Mouse (Mus musculus) kidney, adult 8-10 months (tissue): ENCODE results near the gene Sox5.

ENCODE experiments used
- DNase-seq, 2 experiments: peaks; one replicate each; pipeline ENCODE4 v3.0.0; 2022

The Sox5 gene

DNA sequence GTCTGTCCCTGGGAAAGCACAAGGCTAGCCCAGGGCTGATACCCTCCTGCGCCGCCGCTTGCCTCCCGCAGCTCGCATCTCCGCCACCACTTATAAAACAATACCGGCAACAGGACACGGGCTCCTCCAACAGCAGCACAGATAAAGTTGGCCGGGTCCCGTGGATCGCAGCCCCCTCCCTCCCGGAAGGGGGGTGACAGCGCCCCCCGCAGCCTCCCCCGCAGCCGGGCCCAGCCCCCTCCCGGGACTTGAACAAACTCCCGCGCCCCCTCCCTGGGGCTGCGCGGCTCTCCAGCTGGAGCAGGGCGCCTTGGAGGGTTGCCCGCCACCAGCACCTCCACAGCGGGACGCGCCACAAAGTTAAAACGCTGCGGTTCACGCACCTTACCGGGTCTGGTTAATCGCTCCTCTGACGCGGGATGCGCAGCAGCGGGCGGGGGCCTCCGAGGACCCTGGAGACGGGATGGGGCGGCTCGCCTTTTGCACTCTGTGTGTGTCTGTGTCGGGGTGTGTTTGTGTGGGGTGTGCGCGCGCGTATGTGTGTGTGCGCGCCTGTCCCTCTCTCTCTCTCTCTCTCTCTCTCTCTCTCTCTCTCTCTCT, at the start of gene Sox5:
Sox5 (minus strand) TSS at position 547 of the 600 bp plus-strand sequence.
- DNase-seq, result peak; percentile 19 to 31

DNA sequence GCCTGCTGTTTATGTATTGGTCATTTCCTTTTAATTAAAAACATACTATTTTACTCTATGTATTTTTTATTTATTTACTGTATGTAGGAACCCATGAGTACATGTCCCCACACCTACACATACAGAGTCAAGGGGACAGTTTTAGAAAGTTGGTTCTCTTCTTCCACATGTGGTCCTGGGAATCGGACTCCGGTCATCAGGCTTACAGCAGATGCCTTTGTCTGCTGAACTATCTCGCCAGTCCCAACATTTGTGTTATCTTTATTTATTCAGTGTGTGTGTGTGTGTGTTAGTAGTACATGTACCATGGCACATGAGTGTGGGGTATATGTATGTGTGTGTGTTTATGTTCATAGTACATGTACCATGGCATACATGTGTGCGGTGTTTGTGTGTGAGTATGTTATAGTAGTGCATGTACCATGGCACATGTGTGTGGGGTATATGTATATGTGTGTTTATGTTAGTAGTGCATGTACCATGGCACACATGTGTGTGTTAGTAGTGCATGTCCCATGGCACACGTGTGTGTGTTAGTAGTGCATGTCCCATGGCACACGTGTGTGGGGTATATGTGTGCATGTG, 43.3 kb upstream of the Sox5 start:
- DNase-seq, result no peak

DNA sequence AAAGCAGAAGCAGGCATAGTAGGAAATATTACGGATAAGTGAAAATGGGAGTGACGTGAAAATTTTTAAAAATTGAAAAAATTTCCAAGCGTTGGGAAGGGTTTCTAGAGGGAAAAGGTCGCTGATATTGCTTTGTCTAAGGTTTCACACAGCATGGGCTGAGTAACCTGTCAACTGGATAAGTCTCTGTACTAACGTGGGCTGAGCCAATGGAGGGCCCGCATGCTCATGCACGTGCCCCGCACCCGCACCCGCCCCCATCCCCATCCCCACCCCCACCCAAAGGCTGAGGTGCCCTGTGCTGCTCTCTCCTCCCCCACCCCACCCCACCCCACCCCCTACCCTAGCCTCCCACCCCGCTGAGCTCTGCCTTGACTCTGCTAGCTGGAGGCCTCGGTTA, 42.4 kb upstream of the Sox5 start:
- DNase-seq, result no peak

DNA sequence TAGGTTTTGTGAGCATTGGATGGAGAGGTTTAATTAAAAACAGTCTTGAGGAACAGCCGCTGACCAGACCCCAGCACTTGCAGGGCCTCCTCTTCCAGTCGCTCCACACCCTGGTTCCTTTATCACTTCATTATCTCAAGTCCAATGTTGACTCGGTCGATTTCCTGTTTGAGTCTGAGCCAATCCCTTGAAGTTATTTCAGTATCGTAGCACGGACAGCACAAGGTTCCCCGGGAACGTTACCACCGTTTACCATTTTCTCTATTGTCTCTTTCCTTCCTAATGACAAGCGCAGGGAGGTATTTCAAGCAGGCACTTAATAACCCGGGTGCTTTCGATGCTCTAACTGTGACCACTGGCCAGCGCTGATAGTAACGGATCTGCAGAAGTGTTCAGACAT, 40.8 kb upstream of the Sox5 start:
- DNase-seq, result no peak

DNA sequence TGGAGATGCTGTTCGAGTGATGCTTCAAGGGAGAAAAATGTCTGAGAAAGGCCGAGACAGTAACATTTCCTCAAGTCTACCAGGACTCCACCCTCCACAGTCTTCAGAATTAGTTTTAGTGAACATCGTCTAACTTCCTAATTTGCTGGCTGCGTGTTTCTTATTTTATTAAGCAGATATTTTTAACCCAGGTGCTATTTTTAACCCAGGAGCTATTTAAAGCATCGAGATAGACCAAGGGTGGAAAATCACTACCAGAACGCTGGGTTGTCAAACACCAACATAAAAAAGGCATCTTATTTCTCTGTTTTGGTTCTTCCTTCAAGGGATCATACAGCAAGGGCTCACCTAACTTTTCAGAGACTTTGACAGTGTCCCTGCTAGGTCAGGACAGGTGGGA, 39.2 kb upstream of the Sox5 start:
- DNase-seq, result no peak

DNA sequence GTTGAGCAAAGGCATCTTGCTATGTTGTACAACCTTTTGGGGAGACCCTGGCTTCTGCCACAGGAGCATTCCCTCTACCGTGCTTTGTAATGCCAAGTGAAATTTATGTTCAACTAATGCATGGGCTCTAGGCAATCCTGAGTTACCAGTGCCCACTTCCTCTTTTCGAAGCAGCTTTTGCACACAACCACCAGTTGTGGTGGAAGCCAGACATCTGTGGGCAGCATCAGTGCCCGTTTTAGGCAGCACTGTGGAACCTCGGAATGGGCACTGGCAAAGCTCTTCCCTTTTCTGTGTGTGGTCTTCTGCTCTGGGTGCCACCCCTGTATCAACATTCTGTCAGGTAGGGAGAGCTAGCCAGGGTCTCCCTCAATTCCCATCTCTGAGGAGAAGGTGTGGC, 36.2 kb upstream of the Sox5 start:
- DNase-seq, result no peak

DNA sequence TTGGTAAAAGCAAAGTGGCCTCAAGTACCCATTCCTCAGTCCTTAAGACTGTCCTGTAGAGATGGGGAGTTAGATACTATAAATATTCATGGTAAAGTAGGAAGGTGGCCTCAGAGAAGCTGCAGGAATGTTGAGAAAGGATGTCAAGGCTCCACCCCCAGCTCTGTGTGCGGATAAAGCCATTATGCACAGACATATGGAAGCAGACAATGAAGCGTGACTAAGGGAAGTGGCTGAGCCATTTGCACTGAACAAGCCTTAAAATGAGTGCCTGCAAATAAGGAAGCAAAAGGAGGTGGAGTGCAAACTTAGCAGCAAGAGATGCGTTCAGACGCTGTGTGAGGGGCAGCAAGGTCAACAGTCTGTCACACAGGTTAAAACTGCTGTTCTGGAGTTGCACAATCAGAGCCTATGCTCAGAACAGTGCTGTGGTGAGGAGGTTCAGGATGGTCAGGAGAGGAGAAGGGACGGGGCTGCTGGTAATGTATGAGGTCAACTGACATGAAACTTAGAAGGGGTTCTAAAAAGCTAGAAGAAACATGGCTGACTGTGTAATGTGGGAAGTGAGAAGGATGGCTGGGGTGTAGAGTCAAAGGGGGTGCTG, 35.7 kb upstream of the Sox5 start:
- DNase-seq, result no peak

DNA sequence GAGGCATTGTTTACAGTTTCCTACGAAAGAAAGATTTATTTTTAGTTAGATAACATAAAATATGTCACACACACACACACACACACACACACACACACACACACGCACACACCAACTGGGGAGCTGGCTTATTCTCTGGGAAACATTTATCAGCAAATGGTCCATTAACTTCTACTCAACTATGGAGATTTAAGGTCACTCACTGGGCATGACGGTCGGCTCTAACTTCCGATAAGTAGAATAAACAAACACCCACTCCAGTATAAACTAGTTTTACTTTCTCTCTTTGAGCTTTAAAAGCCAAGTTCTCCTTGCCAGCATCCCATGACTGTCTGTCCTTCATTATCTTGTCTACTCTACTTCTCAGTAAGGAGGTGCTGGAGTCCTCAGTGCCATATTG, 33.8 kb upstream of the Sox5 start:
- DNase-seq, result no peak

DNA sequence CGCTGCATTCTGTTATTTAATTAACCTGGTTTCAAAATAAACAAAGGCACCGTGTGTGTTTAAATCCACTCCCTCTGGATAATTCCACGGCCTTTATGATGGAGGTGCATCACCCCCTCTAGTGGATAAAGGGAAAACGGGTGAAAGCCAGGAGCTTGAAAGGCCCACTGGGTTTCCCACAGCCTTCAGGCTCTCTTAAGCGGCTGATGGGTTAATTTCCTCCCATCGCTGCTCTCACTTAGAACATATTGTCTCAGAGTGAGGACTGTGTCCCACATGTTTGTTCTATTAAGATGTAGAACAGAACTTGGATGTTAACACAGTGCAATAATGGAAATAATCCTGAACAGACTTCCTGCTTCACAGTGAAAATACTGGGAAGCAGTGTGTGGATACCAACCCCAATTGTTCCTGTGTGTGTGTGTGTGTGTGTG, 33.2 kb upstream of the Sox5 start:
- peak; percentile 18 to 26 for DNase-seq

DNA sequence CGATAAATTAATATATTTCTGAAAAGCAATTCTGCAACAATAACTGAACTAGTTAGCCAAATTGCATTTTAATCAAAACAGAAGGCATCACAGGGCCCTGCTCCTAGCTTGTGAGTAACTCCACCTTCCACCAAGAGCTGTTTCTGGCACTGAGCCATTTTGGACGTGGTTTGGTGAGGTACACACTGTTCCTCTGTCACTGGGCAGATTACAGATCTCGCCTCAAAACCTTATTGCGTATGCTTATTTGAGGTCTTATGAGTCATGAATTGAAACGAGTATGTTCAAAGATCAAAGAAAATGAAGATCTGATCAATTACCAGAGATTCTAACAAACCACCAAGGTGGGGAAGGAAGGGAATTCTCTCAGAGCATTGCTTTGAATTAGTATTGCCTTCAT, 22.5 kb upstream of the Sox5 start:
- no peak for DNase-seq

DNA sequence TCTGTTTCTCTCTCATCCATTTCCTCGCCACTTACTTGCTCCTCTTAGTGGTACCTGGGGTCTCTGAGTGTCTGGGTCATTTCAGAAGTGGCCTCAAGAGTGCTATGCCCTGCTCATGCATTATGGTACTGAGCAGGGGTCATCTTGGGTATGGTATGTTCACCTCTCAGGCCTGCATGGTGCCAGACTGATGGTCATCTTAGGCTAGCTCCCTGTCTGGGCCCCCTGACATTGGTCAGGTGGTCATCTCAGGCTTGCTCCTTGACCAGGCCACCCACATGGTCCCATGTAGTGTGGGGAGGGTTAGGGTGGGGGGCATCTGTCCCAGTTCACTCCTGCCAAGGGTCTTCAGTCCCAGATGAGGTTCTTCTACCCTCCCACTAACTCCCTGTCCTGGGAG, 21.3 kb upstream of the Sox5 start:
- DNase-seq, result no peak

DNA sequence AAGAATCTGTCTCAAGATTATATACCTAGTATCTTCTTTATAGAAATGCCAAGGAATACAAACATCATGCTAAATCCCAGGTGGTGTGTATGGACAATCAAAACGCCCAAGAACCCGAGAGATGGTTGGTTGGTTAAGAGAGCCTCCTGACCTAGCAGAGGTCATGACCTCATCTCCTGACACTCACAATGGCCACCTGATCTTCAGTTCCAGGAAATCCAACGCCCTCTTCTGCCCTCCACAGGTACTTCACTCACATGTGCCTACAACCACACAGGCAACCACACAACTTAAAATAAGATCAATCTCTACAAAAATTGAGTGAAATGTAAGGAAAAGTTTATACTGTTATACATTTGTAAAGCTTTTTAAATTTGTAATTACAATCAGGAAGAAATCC, 12.6 kb upstream of the Sox5 start:
- no peak for DNase-seq

DNA sequence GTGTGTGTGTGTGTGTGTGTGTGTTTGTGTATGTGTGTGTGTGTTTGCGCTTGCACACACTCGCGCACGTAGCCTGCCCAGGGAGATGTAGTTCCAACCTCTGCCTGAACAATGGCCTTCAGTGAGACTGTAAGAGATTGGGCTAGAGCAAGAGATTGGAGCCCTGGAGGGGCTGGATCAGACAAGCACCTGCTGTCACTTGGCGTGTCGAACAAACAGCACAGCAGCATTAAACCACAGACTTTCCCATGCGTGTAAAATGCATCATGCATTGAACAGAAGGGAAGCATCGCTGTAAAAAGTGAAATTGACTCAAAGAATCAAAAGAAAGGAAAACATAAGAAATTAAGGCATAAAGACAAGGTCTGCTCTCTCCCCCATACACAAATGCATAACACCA, 11.1 kb upstream of the Sox5 start:
- DNase-seq, result no peak

DNA sequence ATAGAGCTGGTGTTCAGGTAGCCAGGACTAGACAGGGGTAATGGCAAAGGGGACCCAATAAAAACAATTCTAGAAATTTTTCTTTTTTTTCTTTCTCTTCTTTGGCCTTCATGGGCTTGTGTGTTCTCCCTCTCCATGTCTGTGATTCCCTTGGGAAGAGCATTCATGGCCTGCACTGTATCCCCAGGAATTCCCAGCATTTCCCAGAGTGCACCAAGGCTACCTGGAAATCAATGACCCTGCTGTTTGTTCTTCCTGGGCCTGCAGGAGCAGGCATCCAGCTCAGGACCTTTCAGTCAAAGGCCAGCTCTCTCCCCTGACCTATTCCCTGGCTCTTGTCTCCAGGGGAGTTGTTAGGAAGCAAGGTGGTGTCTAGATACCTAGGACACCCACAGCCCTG, 1.5 kb upstream of the Sox5 start:
- DNase-seq, result no peak

DNA sequence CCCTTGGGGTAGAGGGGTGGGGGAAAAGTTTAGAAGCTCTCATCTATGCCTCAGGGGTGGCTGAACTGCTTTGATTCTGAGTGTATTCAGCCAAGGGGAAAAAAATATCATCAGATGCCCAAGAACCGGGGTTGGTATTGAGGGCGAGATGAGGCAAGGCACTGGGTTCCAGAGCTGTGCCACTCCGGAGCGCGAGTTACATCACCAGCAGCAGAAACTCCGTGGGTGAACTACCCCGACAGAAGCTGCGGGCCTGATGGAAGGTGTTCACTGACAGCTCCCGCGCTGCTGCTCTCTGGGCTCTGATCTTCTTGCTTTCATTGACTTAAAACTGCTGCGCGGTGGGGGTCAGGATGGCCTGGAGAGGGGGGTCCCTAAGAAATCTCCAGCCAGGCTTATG, 1.1 kb upstream of the Sox5 start:
- DNase-seq, result no peak

DNA sequence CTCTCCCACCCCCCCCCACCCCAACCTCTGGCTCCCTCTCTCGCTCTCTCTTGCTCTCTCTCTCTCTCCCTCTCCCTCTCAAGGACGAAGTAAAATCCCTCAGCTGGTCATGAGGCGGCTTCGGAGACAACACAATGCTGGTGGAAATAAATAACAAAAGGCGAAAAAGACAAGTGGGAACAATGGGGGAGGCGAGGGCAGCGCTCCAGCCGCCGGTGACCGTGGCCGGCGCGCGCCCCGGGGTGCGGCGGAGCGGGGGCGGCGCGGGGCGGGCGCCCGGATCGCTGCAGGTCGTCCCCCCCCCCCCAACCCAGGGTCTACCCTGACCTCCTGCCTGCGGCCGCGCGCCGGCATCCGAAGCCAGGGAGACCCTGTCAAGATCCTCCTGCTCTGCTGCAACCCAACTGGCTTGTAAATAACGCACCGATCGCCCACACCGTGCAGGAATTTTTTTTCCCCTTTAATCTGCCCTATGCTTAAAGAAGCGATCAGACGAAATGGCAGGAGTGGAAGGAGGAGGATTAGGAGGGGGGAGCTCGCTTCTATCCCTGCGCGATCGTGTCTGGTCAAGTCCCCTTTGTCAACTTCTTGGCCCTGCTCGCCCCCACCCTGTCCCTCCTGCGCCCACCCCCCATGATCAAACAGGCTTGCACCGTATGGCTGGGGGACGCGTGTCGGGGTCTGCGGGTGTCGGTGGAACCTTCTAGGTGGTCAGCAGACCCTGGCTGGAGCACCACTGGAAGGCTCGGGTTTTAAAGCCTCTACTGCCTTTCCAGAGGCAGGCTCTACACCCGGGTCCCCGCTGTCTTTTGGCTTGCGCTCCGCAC, 467 bp upstream of the Sox5 start:
- DNase-seq, result no peak

DNA sequence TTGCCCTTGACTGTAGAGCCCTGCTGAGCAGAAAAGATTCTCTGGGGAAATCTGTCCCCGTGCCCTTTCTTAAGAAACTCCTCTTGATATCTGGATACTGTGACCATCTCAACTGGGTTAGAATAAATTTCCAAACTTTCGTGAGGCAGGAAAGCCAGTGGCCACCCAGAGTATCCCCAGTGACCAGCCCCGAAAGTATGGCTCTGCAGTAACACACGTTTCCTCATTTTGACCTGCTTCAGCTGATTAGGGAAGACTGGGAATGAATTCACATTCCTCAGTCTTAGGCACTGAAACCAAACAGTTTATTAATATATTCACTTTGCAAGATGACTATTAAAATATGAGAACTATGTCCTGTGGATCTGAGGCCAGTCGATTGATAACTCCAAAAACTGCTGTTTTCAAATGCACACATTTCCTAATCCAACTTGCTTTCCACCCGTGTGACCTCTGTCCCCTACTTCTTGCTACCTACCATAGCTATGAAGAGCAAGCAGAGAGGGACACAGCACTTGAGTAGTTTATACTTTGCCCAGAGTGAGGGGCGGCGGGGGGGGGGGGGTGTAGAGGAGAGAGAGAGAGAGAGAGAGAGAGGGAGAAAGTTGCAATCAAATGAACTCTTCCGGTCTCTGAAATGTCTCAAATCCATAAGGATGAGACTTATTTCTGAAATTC, 1.0 kb downstream of the Sox5 start:
- DNase-seq, result no peak

DNA sequence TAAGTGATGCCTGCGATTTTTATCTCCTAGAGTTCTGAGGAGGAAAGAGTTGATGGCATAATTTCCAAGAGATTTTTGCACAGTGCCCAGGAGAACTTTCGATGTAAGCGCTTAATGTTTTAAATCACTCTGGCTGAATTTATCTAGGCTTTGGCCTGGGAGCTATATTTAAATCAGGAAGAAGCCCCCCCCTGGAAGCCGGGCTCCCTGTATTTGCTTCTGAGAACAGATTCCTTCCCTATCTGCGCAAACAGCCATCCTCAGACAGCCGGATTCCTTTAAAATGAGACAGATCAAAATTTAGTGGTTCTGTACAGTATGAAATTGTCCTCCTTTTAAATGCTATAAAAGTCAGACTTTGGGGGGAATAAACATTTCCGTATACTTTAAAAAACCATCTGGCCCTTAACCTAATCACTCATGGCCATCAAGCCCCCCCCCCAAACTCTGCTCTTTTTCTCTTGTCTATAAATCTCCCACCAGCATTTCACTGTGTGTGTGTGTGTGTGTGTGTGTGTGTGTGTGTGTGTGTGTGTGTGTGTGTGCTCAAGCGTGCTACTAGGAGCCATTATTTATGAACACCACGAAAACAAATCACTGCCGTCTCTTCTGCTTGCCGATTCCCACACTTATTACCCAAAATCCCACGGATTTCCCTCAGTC, 1.7 kb downstream of the Sox5 start:
- no peak for DNase-seq

DNA sequence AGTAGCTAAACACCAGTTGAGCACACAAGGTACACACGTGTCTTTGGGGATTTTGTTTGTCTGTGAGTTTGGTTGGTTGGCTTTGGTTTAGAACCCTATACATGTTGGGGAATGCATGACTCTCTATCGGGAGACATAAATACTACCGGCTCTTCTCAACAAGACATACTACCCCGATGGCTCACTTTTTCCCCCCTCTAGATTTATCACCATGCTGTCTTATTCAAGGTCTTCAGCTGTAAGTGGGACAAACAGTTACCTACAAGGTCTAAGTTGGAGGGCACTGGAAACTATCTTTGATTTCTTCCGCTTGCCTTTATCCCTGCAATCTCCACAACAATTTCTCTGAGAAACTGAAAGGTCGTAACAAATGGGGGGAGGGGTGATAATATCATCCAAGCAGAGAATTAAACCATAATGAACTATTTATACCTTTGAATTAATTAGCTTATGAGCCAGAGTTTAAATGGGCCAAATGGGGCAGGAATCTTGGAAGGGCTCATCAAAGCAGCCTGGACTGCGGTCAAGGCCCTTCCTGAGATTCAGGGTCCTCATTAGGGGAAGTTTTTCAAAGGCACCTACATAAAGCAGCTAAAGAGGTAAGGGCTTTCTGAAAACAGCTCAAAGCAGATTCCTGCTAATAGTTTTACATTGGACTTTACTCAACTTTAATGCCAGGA, 4.3 kb downstream of the Sox5 start:
- no peak for DNase-seq

DNA sequence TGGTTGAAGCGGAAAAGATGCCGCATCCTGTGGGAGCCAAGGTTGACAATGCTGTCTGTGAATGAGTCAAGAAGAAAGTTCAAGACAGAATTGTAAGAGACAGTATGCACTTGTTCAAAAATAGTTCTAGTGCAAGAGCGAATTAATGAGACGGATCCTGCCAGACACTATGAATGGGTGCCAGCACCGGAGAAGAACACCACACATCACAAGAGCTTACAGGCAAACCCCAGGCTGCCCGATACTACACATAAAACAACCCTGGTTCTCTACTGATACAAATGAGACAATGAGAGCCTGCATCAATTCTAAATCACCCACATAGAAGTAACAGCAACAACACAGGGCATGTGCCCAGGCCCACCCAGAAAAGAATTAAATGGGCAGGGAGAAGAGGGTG, 8.0 kb downstream of the Sox5 start:
- DNase-seq, result no peak

DNA sequence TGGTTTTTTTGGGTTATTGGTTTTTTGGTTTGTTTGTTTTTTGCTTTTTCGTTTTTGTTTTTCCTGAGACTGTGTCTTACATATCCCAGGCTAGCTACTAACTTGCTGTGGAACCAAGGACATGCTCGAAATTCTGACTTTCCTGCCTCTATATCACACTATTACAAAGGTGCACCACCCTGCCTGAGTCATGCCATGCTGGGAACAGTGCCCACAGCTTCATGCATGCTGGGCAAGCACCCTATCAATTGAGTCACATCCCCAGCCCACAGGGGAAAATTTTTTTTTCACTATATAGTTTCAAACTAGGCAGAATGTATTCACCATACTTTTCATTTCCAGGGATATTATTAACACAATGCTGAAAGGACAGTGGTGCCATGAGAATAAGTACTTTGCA, 8.8 kb downstream of the Sox5 start:
- no peak for DNase-seq
